Mouse (Mus musculus): ENCODE results near the gene Samd4b. TPM values are rescaled to one million over a fixed set of nuclear protein-coding genes. Genes with fewer than 3 reads are reported as not detected.

Samd4b gene
- total and polyA plus RNA-seq, 3 experiments = 6.4 to 45.9 TPM; not detected in 1

GRCm38 (mm10) chr7:28597642-28598446 lies at the start of gene Samd4b, which contains the start of gene Pak4 (continued):
- TF ChIP-seq NRF1 (IDR thresholded peaks at IDR 0.05; ENCODE audit: insufficient read depth, low read depth, low read length, poor library complexity, severe bottlenecking) (peak; percentile 21; the same call in 1 of the 2 replicates), EP300 (IDR thresholded peaks at IDR 0.05; ENCODE audit: low read depth in 1 of 2, low read length in 2 of 2) (0 out of 4 replicates have a peak, but pooled peaks of 1 of the 2 experiments have one; percentile 28), GABPA (IDR thresholded peaks at IDR 0.05; ENCODE audit: low read depth, low read length) (no peak), SMC3 (IDR thresholded peaks at IDR 0.05; ENCODE audit: low read depth, low read length) (no peak)

- Histone ChIP-seq H3K9me3 (replicated peaks; ENCODE audit: insufficient read depth, low read length) (no peaks in the 10 kb centered on the region), H3K4me1 (ENCODE audit: control insufficient read depth in 1 of 2, insufficient read depth in 2 of 2, low read length in 2 of 2) (no peaks in the 10 kb centered on the region), H3K27me3 (ENCODE audit: control insufficient read depth in 1 of 2, insufficient read depth in 2 of 2, low read length in 2 of 2) (no peaks in the 10 kb centered on the region; a peak in 1 of 4 replicates), H3K79me2 (ENCODE audit: control insufficient read depth, insufficient read depth, low read length, poor library complexity) (no peaks in the 10 kb centered on the region), H3K27ac (ENCODE audit: control insufficient read depth, low read depth, low read length) (no peak overlapping the region), H3K4me3 (ENCODE audit: control insufficient read depth in 1 of 2, insufficient read depth in 1 of 2, low read depth in 2 of 2, low read length in 2 of 2) (no peak overlapping the region), H3K9ac (ENCODE audit: control insufficient read depth, low read depth, low read length, poor library complexity, severe bottlenecking) (no peak overlapping the region), H3K36me3 (ENCODE audit: control insufficient read depth in 1 of 2, insufficient read depth in 2 of 2, low read length in 2 of 2) (no peaks in the 10 kb centered on the region)
- no peak for DNase-seq (ENCODE audit: low read depth, low spot score)
- no peak for TF ChIP-seq POLR2AphosphoS5 (IDR thresholded peaks at IDR 0.05; ENCODE audit: borderline replicate concordance, low read depth, low read length)
- no peak for TF ChIP-seq USF1 (IDR thresholded peaks at IDR 0.05; ENCODE audit: low read depth, low read length)
- no peak for TF ChIP-seq CHD2 (IDR thresholded peaks at IDR 0.05; ENCODE audit: low read length)
- no peak for TF ChIP-seq ELF1 (IDR thresholded peaks at IDR 0.05; ENCODE audit: low read depth, low read length)
- no peak for TF ChIP-seq MXI1 (IDR thresholded peaks at IDR 0.05; ENCODE audit: low read depth, low read length)
- peak in 2 of 3 experiments; percentile 28 to 32; a peak in 3 of 6 replicates for TF ChIP-seq CTCF (IDR thresholded peaks at IDR 0.05 in 2 of 3, conservative IDR thresholded peaks at IDR 0.05 in 1 of 3; ENCODE audit: control insufficient read depth in 1 of 3, insufficient read depth in 1 of 3, low read depth in 2 of 3, low read length in 3 of 3, poor library complexity in 1 of 3, severe bottlenecking in 1 of 3)
- no peak for TF ChIP-seq POLR2A (IDR thresholded peaks at IDR 0.05; ENCODE audit: control insufficient read depth in 1 of 2, insufficient read depth in 1 of 2, low read depth in 1 of 2, low read length in 2 of 2, poor library complexity in 1 of 2)
- TF ChIP-seq E2F4 (IDR thresholded peaks at IDR 0.05; ENCODE audit: borderline replicate concordance, low read depth, low read length) = no peak
- TF ChIP-seq ZC3H11A (IDR thresholded peaks at IDR 0.05; ENCODE audit: low read depth, low read length) = no peak
- TF ChIP-seq UBTF (IDR thresholded peaks at IDR 0.05; ENCODE audit: borderline replicate concordance, insufficient read depth, low read depth, low read length) = no peak
- TF ChIP-seq HCFC1 (IDR thresholded peaks at IDR 0.05; ENCODE audit: low read depth, low read length) = no peak
- peak; percentile 35; the same call in 1 of the 2 replicates for TF ChIP-seq SMC3 (IDR thresholded peaks at IDR 0.05; ENCODE audit: low read depth, low read length)
- TF ChIP-seq ZMIZ1 (IDR thresholded peaks at IDR 0.05; ENCODE audit: low read depth, low read length) = no peak
- TF ChIP-seq RAD21 (IDR thresholded peaks at IDR 0.05; ENCODE audit: low read depth, low read length) = peak; percentile 10; the same call in 1 of the 2 replicates
- TF ChIP-seq MAZ (IDR thresholded peaks at IDR 0.05; ENCODE audit: low read depth, low read length) = no peak
- no peak for TF ChIP-seq GATA1 (IDR thresholded peaks at IDR 0.05; ENCODE audit: low read depth, low read length)
- TF ChIP-seq MYB (IDR thresholded peaks at IDR 0.05; ENCODE audit: low read depth, low read length) = no peak
- no peak for TF ChIP-seq NRF1 (IDR thresholded peaks at IDR 0.05; ENCODE audit: insufficient read depth, low read depth, low read length, poor library complexity, severe bottlenecking)
- TF ChIP-seq SIN3A (IDR thresholded peaks at IDR 0.05; ENCODE audit: low read length) = no peak
Measured at GRCm38 (mm10) chr7:28647016-28647415, 49.1 kb upstream of the Samd4b start.

All from MEL (cell line).